Mouse (Mus musculus): ENCODE data around the gene Pan3. TPM values are rescaled to one million over a fixed set of nuclear protein-coding genes. Genes with fewer than 3 reads are reported as not detected.

Gene Pan3
- polyA plus RNA-seq, 1 experiment from 2014 or later, result 31.6 TPM

DNA sequence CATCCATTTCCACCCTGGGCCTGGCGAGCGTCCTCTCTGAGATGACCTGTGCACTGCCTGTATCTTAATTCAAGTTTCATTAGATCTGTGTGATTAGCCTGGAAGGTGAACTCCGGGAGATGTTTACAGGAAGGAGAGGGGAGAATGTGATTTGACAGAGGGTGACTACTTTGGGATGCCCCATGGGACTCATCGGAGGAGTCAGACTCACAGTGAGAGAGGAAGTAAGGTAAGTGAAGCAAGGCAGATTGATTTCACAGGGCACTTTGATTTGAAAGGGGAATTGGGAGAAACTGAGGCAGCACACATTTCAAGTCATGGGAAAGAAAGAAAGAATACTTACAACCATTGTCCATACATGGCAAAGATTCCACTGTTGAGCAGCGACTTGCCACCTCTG lies 23.8 kb upstream of the Pan3 start:
- Histone ChIP-seq H3K4me1 (peaks cover 1% of the 10 kb centered on the region), H3K9me3 (no peaks in the 10 kb centered on the region), H3K36me3 (no peaks in the 10 kb centered on the region), H3K4me3 (no peak overlapping the region), H3K27me3 (ENCODE audit: insufficient read depth, poor library complexity, severe bottlenecking) (peaks cover 14% of the 10 kb centered on the region), H3K27ac (no peak overlapping the region)
- no peak for DNase-seq (ENCODE audit: low spot score)
- WGBS, result 74% methylated on average over 5 of the region's 5 CpGs

DNA sequence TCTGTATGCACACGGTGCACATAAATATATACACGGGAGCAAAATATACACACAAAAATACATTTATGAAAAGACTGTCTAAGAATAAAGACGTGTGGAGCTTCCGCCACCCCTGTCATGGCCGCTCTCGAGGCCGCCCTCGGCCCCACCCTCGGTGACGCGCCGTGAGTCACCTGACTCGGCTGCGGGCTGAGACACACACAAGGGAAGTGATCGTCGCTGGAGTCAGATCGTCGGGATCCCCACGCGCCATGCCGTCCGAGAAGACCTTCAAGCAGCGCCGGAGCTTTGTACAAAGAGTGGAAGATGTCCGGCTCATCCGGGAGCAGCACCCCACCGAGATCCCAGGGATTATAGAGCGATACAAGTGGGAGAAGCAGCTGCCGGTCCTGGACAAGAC lies 21.2 kb upstream of the Pan3 start:
- 37% methylated on average over 29 of the region's 29 CpGs for WGBS
- H3K27ac ChIP-seq, result no peak overlapping the region
- no peaks in the 10 kb centered on the region for H3K36me3 ChIP-seq
- H3K9me3 ChIP-seq, result no peaks in the 10 kb centered on the region
- no peaks in the 10 kb centered on the region for H3K4me1 ChIP-seq
- no peak for DNase-seq (ENCODE audit: low spot score)
- peak overlapping the region; percentile 45 for H3K4me3 ChIP-seq
- no peaks in the 10 kb centered on the region for H3K27me3 ChIP-seq (ENCODE audit: insufficient read depth, poor library complexity, severe bottlenecking)

DNA sequence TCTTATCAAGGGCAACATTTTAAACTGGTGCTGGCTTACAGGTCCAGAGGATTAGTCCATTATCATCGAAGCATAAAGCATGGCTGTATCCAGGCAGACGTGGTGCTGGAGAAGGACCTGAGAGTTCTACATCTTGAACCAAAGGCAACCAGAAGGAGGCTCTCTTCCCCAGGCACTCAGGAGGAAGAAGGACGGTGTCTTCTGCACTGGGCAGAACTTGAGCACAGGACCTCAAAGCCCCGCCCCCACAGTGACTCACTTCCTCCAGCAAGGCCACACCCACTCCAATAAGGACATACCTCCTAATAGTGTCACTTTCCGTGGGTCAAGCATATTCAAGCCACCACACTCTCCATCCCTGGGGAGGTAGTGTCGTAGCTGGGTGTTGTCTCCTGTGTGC lies 19.4 kb upstream of the Pan3 start:
- H3K4me1 ChIP-seq, result no peaks in the 10 kb centered on the region
- no peaks in the 10 kb centered on the region for H3K9me3 ChIP-seq
- H3K27me3 ChIP-seq (ENCODE audit: insufficient read depth, poor library complexity, severe bottlenecking), result no peaks in the 10 kb centered on the region
- no peak overlapping the region for H3K27ac ChIP-seq
- DNase-seq (ENCODE audit: low spot score), result no peak
- 76% methylated on average over 6 of the region's 6 CpGs for WGBS
- H3K4me3 ChIP-seq, result no peak overlapping the region
- H3K36me3 ChIP-seq, result no peaks in the 10 kb centered on the region

DNA sequence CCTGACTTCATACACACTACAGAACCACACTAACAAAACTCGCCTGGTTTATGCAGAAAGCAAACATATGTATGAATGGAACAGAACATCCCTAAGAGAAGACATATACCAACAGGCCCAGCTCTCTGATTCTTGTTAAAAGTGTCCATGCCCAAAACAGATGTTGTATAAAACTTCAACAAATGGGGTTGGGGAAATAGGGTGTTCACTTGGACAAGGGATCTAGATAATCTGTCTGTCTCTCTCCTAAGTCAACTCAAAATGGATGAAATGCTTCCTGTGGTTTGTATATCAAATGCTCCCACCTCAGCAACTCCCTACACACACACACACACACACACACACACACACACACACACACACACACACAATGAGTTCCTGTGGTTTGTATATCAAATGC lies 12.0 kb upstream of the Pan3 start:
- no peaks in the 10 kb centered on the region for H3K9me3 ChIP-seq
- no peak overlapping the region for H3K4me3 ChIP-seq
- DNase-seq (ENCODE audit: low spot score), result no peak
- no peak overlapping the region for H3K27ac ChIP-seq
- H3K27me3 ChIP-seq (ENCODE audit: insufficient read depth, poor library complexity, severe bottlenecking), result no peaks in the 10 kb centered on the region
- 67% methylated on average over 1 of the region's 1 CpGs for WGBS
- H3K36me3 ChIP-seq, result no peaks in the 10 kb centered on the region
- no peaks in the 10 kb centered on the region; the same call in 1 of the 2 replicates for H3K4me1 ChIP-seq

DNA sequence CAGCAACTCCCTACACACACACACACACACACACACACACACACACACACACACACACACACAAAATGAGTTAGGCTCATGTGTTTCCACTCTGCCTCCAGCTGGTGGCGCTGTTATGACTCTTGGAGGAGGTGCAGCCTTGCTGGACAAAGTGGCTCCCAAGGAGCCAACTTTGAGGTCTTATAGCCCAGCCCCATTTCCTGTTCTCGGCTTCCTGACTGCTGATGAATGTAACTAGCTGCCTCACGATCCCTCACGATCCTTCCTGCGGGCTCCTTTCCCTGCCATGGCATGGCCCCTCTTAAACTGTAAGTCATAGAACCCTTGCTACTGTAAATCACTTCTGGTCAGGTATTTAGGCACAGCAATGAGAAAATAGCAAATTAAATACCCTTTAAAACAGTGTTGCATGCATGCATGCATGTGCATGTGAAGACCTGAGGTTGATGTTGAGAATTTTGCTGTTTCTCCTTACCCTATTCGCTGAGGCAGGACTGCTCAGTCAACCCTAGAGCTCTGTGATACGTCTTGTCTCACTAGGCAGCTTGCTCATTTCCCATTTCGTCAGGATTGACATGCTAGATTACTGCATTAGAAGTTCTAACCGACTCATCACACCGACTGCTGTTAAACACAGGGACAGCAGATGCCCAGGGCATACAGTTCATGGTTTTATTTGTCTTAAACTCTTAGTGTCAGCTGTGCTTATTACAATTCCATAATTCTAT lies 11.4 kb upstream of the Pan3 start:
- Histone ChIP-seq H3K4me1 (no peaks in the 10 kb centered on the region; the same call in 1 of the 2 replicates), H3K36me3 (no peaks in the 10 kb centered on the region), H3K27ac (0 out of 2 replicates have a peak overlapping the region, but pooled peaks have one; percentile 16), H3K9me3 (no peaks in the 10 kb centered on the region), H3K4me3 (0 out of 2 replicates have a peak overlapping the region, but pooled peaks have one; percentile 22), H3K27me3 (ENCODE audit: insufficient read depth, poor library complexity, severe bottlenecking) (no peaks in the 10 kb centered on the region)
- 29% methylated on average over 10 of the region's 10 CpGs for WGBS
- no peak for DNase-seq (ENCODE audit: low spot score)

DNA sequence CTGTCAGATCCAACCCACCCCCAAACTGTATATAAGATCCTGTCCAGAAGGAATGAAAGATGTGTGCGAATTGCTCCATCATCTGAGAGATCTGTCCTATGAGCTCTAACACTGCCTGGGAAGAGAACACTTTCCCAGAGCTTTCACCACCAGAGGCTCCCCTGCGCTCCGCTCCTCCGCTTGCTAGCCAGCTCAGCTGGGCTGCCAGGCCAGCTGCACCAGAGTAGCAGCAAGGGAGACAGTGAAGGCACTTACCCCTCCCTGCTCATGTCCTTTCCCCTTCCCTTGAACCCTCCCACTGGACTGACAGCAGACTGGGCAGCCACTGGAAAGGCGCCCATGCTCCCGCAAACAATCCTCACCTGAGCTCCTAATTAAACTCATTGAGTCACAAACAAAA lies 6.3 kb upstream of the Pan3 start:
- H3K36me3 ChIP-seq, result no peaks in the 10 kb centered on the region
- no peaks in the 10 kb centered on the region for H3K9me3 ChIP-seq
- no peak overlapping the region for H3K27ac ChIP-seq
- WGBS, result 32% methylated on average over 6 of the region's 6 CpGs
- no peak overlapping the region for H3K4me3 ChIP-seq
- H3K4me1 ChIP-seq, result no peaks in the 10 kb centered on the region
- no peaks in the 10 kb centered on the region for H3K27me3 ChIP-seq (ENCODE audit: insufficient read depth, poor library complexity, severe bottlenecking)
- no peak for DNase-seq (ENCODE audit: low spot score)

DNA sequence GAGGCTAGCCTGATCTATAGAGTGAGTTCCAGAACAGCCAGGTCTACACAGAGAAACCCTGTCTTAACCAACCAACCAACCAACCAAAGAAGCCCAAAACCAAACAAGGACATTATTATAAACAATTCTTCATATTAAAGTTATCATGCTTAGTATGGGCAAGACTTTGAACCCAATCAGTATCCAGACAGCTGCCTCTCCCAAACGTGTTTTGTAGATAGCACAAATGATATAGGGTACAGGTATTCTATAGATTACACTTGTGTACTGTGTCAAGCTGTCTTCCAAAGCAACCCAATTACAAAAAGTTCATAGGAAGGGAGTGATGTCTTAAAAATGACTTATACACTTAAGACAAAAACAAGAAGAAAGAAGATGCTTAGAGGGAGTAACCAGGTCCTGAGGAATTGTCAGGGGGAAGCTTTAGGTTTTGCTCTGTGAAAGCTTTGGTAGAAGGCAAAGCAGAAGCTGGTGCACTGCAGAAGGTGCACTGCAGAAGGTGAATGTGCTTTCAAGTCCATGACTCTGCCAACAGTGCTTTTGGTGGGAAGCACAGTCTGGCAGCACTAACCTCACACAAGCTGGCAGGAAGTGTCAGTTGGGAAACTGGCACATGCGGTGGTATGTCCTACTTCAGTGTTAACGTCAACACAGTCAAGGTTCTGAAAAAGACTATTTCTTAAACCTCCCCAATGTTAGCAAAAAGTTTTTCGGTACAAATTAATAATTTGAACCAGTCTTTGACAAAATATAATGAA lies 3.7 kb upstream of the Pan3 start:
- H3K36me3 ChIP-seq, result no peaks in the 10 kb centered on the region
- no peak overlapping the region for H3K27ac ChIP-seq
- H3K27me3 ChIP-seq (ENCODE audit: insufficient read depth, poor library complexity, severe bottlenecking), result no peaks in the 10 kb centered on the region
- 0 out of 2 replicates have a peak, but pooled peaks cover 6% of the 10 kb centered on the region for H3K4me1 ChIP-seq
- no peak for DNase-seq (ENCODE audit: low spot score)
- WGBS, result 69% methylated on average over 4 of the region's 4 CpGs
- H3K9me3 ChIP-seq, result no peaks in the 10 kb centered on the region
- H3K4me3 ChIP-seq, result no peak overlapping the region

DNA sequence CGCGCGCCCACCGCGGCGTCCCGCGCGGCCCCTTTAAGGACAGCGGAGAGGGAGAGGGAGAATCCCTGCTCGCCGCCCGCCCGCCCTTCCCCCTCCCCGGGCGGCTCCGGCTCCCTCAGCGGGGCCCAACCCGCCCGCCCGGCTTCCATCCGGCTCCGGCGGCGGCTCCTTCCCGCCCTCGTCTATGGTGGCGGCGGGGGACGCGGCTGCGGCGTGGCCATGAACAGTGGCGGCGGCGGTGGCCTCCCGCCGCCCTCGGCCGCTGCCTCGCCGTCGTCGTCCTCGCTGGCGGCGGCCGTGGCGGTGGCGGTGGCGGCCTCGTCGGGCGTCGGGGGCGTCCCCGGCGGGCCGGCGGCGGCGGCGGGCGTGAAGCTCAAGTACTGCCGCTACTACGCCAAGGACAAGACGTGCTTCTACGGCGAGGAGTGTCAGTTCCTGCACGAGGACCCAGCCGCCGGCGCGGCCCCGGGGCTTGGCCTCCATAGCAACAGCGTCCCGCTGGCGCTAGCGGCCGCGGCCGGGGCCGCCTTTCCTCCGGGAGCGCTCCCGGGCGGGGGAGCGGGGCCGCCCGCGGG lies 487 bp downstream of the Pan3 start:
- peaks cover 32% of the 10 kb centered on the region for H3K4me1 ChIP-seq
- peaks cover 7% of the 10 kb centered on the region; the same call in 1 of the 2 replicates for H3K36me3 ChIP-seq
- peak overlapping the region; percentile 99 for H3K4me3 ChIP-seq
- under 1% methylated on average over 65 of the region's 91 CpGs for WGBS
- peak overlapping the region; percentile 99 for H3K27ac ChIP-seq
- H3K9me3 ChIP-seq, result no peaks in the 10 kb centered on the region
- peak; percentile 80 for DNase-seq (ENCODE audit: low spot score)
- H3K27me3 ChIP-seq (ENCODE audit: insufficient read depth, poor library complexity, severe bottlenecking), result no peaks in the 10 kb centered on the region

DNA sequence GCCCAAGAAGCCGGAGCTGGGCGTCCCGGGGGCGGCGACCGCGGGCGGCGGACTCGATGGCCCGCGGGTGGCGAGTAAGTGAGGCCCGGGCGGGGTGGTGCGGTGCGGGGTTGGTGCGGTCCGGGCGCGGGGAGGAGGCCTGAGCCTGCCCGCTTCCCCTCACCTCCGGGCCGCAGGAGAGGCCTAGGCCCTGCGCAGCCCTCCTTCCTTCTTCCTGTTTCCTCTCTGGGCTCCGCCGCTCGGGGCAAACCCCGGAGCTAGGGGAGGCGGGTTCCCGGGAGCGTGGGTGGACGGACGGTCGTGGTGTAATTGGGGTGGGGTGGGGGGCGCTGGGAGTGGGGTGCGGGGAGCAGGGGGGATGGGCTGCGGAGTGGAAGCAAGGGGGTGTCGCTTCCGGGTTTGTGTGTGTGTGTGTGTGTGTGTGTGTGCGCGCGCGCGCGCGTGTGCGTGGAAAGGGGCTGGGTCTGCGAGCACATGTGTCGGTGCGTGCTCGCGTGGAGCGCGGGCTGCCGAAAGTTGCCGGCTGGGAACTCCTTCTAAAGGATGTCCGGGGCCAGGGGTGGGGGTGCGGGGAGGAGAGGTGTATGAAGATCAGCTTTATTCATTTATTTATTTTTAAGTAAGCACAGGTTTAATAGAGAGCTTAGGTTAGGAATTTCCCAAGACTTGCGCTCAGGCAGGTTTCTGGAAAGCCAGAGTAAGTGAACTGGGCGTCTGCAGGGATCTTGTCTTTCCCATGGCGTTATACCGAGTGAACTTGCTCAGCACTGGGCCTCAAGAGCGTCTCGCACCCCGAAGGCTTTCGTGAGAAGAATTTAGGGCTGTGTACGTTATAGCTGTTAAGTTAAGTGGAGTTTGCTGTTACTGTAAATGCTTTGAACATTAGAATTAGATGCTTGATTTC lies 1.2 kb downstream of the Pan3 start:
- no peaks in the 10 kb centered on the region for H3K9me3 ChIP-seq
- under 1% methylated on average over 60 of the region's 68 CpGs for WGBS
- H3K27ac ChIP-seq, result peak overlapping the region; percentile 99
- H3K36me3 ChIP-seq, result peaks cover 8% of the 10 kb centered on the region; the same call in 1 of the 2 replicates
- H3K4me1 ChIP-seq, result peaks cover 36% of the 10 kb centered on the region
- peak overlapping the region; percentile 99 for H3K4me3 ChIP-seq
- no peaks in the 10 kb centered on the region for H3K27me3 ChIP-seq (ENCODE audit: insufficient read depth, poor library complexity, severe bottlenecking)
- DNase-seq (ENCODE audit: low spot score), result peak; percentile 88

DNA sequence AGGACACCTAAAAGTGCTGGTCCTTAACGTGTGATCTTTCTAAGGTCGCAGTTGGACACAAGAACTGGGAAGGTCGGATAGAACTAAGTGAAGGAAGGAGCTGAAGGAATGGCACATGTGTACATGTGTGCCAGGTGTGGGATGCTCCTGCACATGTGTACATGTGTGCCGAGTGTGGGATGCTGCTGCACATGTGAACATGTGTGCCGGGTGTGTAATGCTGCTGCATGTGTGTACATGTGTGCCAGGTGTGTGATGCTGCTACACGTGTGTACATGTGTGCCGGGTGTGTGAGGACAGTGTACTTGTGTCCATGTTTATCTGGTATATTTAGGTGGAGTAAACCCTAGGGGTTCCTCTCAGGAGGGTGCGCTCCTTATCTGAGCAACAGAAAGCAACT lies 3.0 kb downstream of the Pan3 start:
- H3K4me1 ChIP-seq, result peaks cover 40% of the 10 kb centered on the region

DNA sequence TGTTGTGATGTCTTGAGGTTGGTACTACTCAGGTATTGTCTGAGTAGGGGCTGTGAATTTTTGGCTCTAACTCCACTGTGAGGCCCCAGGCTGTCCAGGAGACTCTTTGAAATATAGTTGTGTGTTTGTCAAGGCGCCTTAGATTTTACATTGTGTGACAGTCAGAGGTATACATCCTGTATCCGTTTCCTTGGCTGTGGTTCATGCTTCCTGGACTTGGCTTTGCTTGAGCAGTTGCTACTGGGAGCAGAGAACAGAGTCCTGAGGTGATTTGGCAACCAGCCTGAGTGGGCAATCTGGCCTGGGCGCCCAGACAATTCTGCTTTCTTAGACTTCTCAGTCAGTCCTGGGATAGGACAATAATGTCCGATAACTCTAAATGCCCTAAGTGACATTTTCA lies 5.3 kb downstream of the Pan3 start:
- H3K4me3 ChIP-seq, result no peak overlapping the region
- no peak overlapping the region for H3K27ac ChIP-seq
- WGBS, result 69% methylated on average over 4 of the region's 4 CpGs
- H3K36me3 ChIP-seq, result peaks cover 11% of the 10 kb centered on the region; the same call in 1 of the 2 replicates
- no peak for DNase-seq (ENCODE audit: low spot score)
- peaks cover 42% of the 10 kb centered on the region for H3K4me1 ChIP-seq
- no peaks in the 10 kb centered on the region for H3K27me3 ChIP-seq (ENCODE audit: insufficient read depth, poor library complexity, severe bottlenecking)
- no peaks in the 10 kb centered on the region for H3K9me3 ChIP-seq

More for the DNA sequence above, 3.0 kb downstream of the Pan3 start:
- DNase-seq (ENCODE audit: low spot score), result no peak
- H3K27ac ChIP-seq, result no peak overlapping the region
- peaks cover 11% of the 10 kb centered on the region; the same call in 1 of the 2 replicates for H3K36me3 ChIP-seq
- no peaks in the 10 kb centered on the region for H3K27me3 ChIP-seq (ENCODE audit: insufficient read depth, poor library complexity, severe bottlenecking)
- WGBS, result 88% methylated on average over 8 of the region's 8 CpGs
- H3K9me3 ChIP-seq, result no peaks in the 10 kb centered on the region
- no peak overlapping the region for H3K4me3 ChIP-seq

DNA sequence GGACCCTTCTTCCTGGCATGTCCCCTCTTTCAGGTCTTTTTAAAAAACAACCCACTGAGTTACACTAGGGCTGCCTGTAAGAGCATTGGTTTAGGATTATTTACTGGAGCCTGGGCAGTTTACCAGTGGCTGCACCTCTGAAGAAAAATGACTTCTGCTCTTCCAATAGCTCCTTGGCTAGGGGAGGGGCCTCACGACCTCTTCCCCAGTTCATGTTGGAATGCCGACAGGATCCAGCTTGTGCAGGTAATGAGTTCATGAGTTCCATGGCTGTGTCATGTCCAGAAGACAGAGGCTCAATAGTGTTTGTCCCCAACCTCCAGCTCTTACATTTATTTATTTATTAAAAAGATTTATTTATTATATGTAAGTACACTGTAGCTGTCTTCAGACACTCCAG lies 5.8 kb downstream of the Pan3 start:
- peaks cover 42% of the 10 kb centered on the region for H3K4me1 ChIP-seq
- H3K36me3 ChIP-seq, result peaks cover 11% of the 10 kb centered on the region; the same call in 1 of the 2 replicates
- 74% methylated on average over 2 of the region's 2 CpGs for WGBS
- H3K4me3 ChIP-seq, result no peak overlapping the region
- H3K27ac ChIP-seq, result no peak overlapping the region
- H3K27me3 ChIP-seq (ENCODE audit: insufficient read depth, poor library complexity, severe bottlenecking), result no peaks in the 10 kb centered on the region
- H3K9me3 ChIP-seq, result no peaks in the 10 kb centered on the region
- no peak for DNase-seq (ENCODE audit: low spot score)

All from heart, embryonic 10.5 days (tissue).